Mouse (Mus musculus) G1E (cell line): ENCODE results near the gene Ltbp4. TPM values are rescaled to one million over a fixed set of nuclear protein-coding genes. Genes with fewer than 3 reads are reported as not detected.

Experiments
- ATAC-seq: 2 replicates; pipeline ENCODE4 v1.8.0; 2016; ENCODE audit warnings: mild to moderate bottlenecking; ENCODE audit not compliant: insufficient number of reproducible peaks, poor library complexity, low FRiP score, severe bottlenecking; ENCODE audit errors: extremely low read depth
- DNase-seq: peaks from one replicate; pipeline ENCODE4 v3.0.0; 2012; ENCODE audit warnings: low spot score
- H3K27me3 ChIP-seq: 2 replicates; pipeline ENCODE4 v1.6.1; 2012; ENCODE audit warnings: mild to moderate bottlenecking, low read length, inconsistent platforms; ENCODE audit not compliant: insufficient read depth
- H3K36me3 ChIP-seq: replicated peaks from 2 replicates; pipeline ENCODE3; 2012; ENCODE audit warnings: mild to moderate bottlenecking, inconsistent platforms
- H3K4me1 ChIP-seq: 2 replicates; pipeline ENCODE4 v1.6.1; 2012; ENCODE audit warnings: low read depth, low read length, inconsistent platforms, mixed read lengths; ENCODE audit not compliant: insufficient read depth
- H3K4me3 ChIP-seq: 2 replicates; pipeline ENCODE4 v1.5.1; 2012; ENCODE audit warnings: low read depth, mild to moderate bottlenecking, inconsistent platforms, low read length, moderate library complexity, mixed read lengths
- H3K9me3 ChIP-seq: replicated peaks from 2 replicates; pipeline ENCODE4 v1.6.1; 2012; ENCODE audit warnings: inconsistent platforms
- CTCF ChIP-seq: IDR thresholded peaks from 2 replicates; pipeline ENCODE4 v1.5.1; 2012; ENCODE audit warnings: low read depth, low read length, inconsistent platforms, mixed read lengths
- GATA1 ChIP-seq: IDR thresholded peaks from 2 replicates; pipeline ENCODE4 v1.6.1; 2012; ENCODE audit warnings: borderline replicate concordance, low read length, inconsistent platforms, mixed read lengths
- GATA2 ChIP-seq: IDR thresholded peaks from 2 replicates; pipeline ENCODE4 v1.6.1; 2012; ENCODE audit warnings: low read depth, low read length, inconsistent platforms, borderline replicate concordance
- POLR2AphosphoS5 ChIP-seq: IDR thresholded peaks from 2 replicates; pipeline ENCODE4 v1.6.1; 2012; ENCODE audit warnings: low read depth, low read length, inconsistent platforms; ENCODE audit not compliant: insufficient replicate concordance
- TAL1 ChIP-seq: conservative IDR thresholded peaks from 2 replicates; pipeline ENCODE4 v1.6.1; 2012; ENCODE audit warnings: low read depth, low read length, inconsistent platforms, mixed read lengths
- polyA plus RNA-seq: library from polyadenylated mRNA; stranded (reverse); fragments of >175 nt; gene quantifications from 2 replicates; pipeline ENCODE4 v1.2.3, GENCODE M21; 2012
- total RNA-seq, 2 experiments: library from RNA; stranded (forward) in 1 of 2; stranded (reverse) in 1 of 2; fragments of 200-1000 nt in 1 of 2; fragments of >200 nt in 1 of 2; fragmentation: Nextera tagmentation in 1 of 2; gene quantifications; 2 replicates each; pipeline ENCODE4 v1.2.3; 2014 to 2017

Ltbp4 gene
- total and polyA plus RNA-seq, 3 experiments = 0.16 to 9.1 (median 1.0) TPM

DNA sequence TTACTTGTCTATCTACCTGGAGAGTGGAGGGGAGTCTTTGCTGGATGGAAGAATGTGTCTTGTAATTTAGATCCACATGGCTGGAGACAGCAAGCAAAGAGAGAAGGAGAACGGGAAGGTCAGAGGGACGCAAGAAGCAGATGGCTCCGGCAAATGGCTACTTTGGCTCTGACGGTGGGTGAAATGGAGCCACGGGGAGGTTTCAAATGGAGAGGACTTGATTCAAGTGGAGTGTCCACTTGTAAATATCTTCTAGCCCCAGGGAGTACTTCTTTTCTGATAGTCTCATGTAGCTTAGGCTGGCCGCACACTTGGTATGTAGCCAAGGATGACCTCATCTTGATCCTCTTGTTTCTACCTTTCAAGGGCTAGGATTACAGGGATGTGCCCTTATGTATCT is 38.7 kb downstream of the Ltbp4 start:
- no peaks in the 10 kb centered on the region for H3K9me3 ChIP-seq
- peaks cover 7% of the 10 kb centered on the region; the same call in 1 of the 2 replicates for H3K27me3 ChIP-seq
- H3K36me3 ChIP-seq = no peaks in the 10 kb centered on the region
- TF ChIP-seq GATA1 (no peak), CTCF (no peak), GATA2 (no peak), POLR2AphosphoS5 (no peak), TAL1 (no peak)
- ATAC-seq (no peak), DNase-seq (no peak)
- no peaks in the 10 kb centered on the region; the same call in 1 of the 2 replicates for H3K4me1 ChIP-seq
- H3K4me3 ChIP-seq = no peak overlapping the region

DNA sequence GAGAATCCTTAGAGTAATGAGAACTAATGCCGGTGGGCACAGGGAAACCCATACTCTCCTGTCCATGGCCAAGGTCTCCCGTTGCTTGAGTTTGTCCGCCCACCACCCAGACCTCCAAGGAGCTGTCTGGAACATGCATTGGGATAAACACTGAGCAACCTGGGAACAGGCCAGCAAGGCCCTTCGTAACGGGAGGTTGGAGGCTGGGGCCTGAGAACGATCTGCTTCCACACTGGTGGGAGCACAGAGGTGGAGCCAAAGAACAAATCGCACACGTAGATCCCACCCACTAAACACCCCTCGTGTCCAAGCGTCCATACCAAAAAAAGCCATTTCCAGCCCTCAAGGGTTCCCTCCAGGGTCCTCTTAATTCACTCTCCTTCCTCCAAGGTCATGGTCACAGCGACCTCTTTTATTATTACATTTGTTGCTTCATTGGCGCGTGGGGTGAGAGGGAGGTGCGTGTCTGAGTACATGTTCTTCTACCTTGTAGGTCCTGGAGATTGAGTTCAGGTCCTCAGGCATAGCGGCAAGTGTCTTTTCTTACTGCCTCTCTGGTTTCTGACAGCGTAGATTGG is 39.4 kb downstream of the Ltbp4 start:
- TF ChIP-seq POLR2AphosphoS5 (no peak), GATA2 (no peak), CTCF (no peak), GATA1 (no peak), TAL1 (no peak)
- Histone ChIP-seq H3K36me3 (no peaks in the 10 kb centered on the region), H3K4me1 (no peaks in the 10 kb centered on the region; the same call in 1 of the 2 replicates), H3K27me3 (peaks cover 9% of the 10 kb centered on the region; the same call in 1 of the 2 replicates), H3K9me3 (no peaks in the 10 kb centered on the region), H3K4me3 (no peak overlapping the region)
- ATAC-seq = no peak
- no peak for DNase-seq

DNA sequence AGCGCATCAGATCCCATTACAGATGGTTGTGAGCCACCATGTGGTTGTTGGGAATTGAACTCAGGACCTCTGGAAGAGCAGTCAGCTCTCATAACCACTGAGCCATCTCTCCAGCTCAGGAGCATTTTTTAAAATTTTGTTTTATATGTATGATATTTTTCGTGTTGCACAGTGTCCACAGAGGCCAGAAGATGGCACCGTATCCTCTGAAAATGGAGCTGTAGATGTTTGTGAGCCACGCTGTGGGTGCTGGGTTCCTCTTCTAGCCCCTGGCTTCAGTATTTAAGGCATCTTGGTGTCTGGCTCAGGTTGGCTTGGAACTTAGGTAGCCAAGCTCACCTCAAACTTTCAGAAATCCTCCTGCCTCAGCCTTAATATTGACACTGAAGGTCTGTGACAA is 41.0 kb downstream of the Ltbp4 start:
- Histone ChIP-seq H3K4me3 (no peak overlapping the region), H3K27me3 (peaks cover 9% of the 10 kb centered on the region; the same call in 1 of the 2 replicates), H3K36me3 (no peaks in the 10 kb centered on the region), H3K9me3 (no peaks in the 10 kb centered on the region), H3K4me1 (no peaks in the 10 kb centered on the region)
- TF ChIP-seq GATA2 (no peak), CTCF (no peak), POLR2AphosphoS5 (no peak), GATA1 (no peak), TAL1 (no peak)
- DNase-seq (no peak), ATAC-seq (no peak)

DNA sequence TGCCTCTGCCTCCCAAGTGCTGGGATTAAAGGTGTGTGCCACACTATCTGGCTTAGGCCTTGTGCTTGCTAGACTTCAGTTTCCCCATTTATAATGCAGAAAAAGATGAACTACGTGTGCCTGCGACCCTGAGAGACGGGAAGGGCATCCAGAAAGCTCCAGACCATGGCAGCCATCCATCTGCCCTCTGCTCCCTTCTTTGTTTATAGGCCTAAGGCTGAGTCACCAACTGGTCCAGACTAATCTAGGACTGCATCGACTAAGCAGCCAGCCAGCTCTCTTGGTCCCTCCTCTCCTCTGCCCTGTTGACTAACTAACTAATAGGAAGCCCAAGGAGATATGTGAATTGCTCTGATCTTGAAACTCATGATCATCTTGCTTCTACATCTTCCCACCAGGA is 41.5 kb downstream of the Ltbp4 start:
- no peaks in the 10 kb centered on the region for H3K9me3 ChIP-seq
- H3K27me3 ChIP-seq = peaks cover 9% of the 10 kb centered on the region; the same call in 1 of the 2 replicates
- no peak overlapping the region for H3K4me3 ChIP-seq
- TF ChIP-seq GATA2 (no peak), CTCF (no peak), TAL1 (no peak), GATA1 (no peak)
- H3K36me3 ChIP-seq = no peaks in the 10 kb centered on the region
- DNase-seq (no peak), ATAC-seq (no peak)
- no peaks in the 10 kb centered on the region for H3K4me1 ChIP-seq

DNA sequence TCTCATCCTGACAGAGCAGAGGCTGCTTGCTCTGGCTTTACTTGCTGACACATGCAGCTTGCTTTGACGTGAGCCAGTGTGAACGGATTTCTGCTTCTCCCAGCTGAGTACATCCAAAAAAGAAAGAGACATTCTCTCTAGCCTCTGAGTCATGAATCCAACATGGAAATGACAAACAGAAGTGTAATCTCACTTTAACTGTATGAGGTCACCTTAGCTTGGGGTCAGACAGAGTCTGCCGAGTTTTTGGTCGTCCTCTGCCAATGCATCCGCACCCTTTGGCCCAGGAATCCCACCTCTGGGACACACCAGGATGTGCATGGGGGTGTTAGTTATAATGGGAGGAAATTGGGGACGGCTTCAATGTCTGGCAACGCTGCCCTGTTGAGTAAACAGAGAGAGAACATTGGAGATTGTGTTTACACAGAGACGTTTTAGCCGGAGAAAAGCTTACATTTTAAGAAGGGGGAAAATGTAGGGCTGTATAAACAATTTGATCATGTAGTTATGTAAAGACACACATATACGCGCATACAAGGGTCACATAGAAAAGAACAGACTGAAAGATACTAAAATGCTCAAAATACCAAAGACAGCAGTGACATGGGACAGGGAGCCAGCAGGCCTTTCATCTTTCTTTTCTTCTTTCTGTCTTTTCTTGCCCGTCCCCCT is 45.6 kb downstream of the Ltbp4 start:
- TF ChIP-seq GATA1 (no peak), CTCF (no peak), GATA2 (no peak), POLR2AphosphoS5 (no peak), TAL1 (no peak)
- no peaks in the 10 kb centered on the region for H3K4me1 ChIP-seq
- H3K36me3 ChIP-seq = no peaks in the 10 kb centered on the region
- DNase-seq = no peak
- peaks cover 4% of the 10 kb centered on the region; the same call in 1 of the 2 replicates for H3K27me3 ChIP-seq
- H3K4me3 ChIP-seq = no peak overlapping the region
- no peaks in the 10 kb centered on the region for H3K9me3 ChIP-seq
- no peak for ATAC-seq

DNA sequence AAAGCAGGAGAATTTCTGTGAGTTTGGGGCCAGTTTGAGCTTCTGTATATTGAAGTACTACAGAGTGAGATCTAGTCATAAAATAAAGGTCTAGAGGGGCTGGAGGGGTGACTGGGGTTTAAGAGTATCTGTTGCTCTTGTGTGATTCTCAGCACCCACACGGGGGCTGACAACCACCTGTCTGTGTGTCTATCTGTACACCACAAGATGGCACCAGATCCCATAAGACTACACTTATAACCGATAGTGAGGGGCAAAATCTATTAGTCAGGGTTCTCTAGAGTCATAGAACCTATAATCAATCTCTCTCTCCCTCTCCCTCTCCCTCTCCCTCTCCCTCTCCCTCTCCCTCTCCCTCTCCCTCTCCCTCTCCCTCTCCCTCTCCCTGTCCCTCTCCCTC is 46.9 kb downstream of the Ltbp4 start:
- no peaks in the 10 kb centered on the region for H3K4me1 ChIP-seq
- no peak for ATAC-seq
- TF ChIP-seq TAL1 = no peak
- no peak for TF ChIP-seq CTCF
- TF ChIP-seq POLR2AphosphoS5 = no peak
- TF ChIP-seq GATA1 = no peak
- no peak for TF ChIP-seq GATA2
- no peak overlapping the region for H3K4me3 ChIP-seq
- no peaks in the 10 kb centered on the region for H3K9me3 ChIP-seq
- H3K36me3 ChIP-seq = no peaks in the 10 kb centered on the region
- peaks cover 13% of the 10 kb centered on the region for H3K27me3 ChIP-seq
- no peak for DNase-seq
